Mouse (Mus musculus): ENCODE data around the gene Eif1. TPM values are rescaled to one million over a fixed set of nuclear protein-coding genes. Genes with fewer than 3 reads are reported as not detected.
A peak's percentile ranks its signal among the peaks of the same experiment; 100 is the strongest.
"Not testable (repeated sequence)": the region's sequence is repeated elsewhere in the genome, so short reads cannot be mapped to it uniquely, and the experiment has no call there.

The Eif1 gene
- polyA plus RNA-seq, 1 experiment = 769 TPM

DNA sequence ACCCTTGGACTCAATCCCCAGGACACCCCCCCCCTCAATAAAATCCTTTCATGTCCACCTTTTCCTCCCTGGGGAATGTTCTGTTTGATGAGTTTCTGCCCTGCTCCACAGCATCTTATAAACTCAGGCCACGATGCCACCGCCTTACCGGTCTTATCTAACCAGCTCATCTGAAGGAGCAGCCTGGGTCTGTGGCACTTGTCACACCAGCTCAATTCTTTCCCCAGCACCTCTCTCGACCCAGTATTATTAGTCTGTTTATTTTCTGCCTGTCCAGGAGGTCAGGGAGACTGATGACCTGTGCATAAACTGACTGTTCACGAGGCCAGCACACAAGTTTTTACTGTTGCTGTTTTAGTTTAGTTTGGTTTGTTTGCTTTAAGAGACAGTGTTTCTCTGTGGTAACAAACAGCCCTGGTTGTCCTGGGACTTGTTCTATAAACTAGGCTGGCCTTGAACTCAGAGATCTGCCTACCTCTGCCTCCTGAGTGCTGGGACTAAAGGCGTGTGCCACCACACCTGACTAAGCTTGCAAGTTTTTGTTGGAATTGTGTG is 1.8 kb upstream of the Eif1 start:
- TF ChIP-seq POLR2A (IDR thresholded peaks at IDR 0.05; ENCODE audit: insufficient read depth, low read length) (no peak), EP300 (IDR thresholded peaks at IDR 0.05; ENCODE audit: insufficient read depth, low read depth, low read length) (no peak), CTCF (IDR thresholded peaks at IDR 0.05; ENCODE audit: low read depth, low read length) (no peak)
- H3K36me3 ChIP-seq (ENCODE audit: control insufficient read depth, insufficient read depth, low read length, poor library complexity, severe bottlenecking) = peaks cover 22% of the 10 kb centered on the region
- no peak overlapping the region for H3K9ac ChIP-seq (ENCODE audit: low read depth, poor library complexity, severe bottlenecking)

DNA sequence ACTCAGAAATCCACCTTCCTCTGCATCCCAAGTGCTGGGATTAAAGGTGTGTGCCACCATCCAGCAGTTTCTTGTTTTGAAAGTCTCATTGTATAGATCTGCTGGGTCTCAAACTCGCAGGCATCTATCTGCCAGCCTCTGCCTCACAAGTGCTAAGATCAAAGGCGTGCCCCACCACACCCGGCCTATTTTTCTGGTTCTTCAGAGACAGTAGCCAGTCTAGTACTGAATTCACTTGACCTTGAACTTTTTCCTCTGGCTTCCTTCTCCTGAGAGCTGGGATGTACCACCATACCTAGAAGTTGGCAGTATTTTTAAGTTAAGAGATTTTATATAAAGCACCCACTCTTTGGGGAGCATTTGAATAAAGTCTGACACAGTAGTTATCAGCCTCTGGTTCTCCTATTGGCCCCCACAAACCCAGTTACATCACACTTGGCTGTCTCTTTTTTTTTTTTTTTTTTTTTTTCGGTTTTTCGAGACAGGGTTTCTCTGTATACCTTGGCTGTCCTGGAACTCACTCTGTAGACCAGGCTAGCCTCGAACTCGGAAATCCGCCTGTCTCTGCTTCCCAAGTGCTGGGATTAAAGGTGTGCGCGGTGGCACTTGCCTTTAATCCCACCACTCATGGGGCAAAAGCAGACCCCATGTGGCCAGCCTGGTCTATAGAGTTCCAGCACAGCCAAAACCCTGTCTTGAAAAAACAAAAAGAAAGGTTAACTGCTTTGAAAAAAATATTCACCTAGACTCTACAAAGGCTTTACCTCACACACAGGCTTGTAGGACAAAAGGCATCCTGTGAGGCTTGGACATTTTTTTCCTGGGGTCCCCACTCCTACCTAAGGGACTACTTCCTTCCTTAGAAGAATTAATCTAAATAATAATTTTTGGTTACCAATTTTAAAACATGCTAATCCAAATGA is 895 bp upstream of the Eif1 start:
- peaks cover 22% of the 10 kb centered on the region for H3K36me3 ChIP-seq (ENCODE audit: control insufficient read depth, insufficient read depth, low read length, poor library complexity, severe bottlenecking)
- TF ChIP-seq EP300 (IDR thresholded peaks at IDR 0.05; ENCODE audit: insufficient read depth, low read depth, low read length) (no peak), CTCF (IDR thresholded peaks at IDR 0.05; ENCODE audit: low read depth, low read length) (no peak), POLR2A (IDR thresholded peaks at IDR 0.05; ENCODE audit: insufficient read depth, low read length) (no peak)
- H3K9me3 ChIP-seq (replicated peaks; ENCODE audit: control insufficient read depth, insufficient read depth, low read length, poor library complexity, severe bottlenecking) = no peaks in the 10 kb centered on the region
- peak overlapping the region; percentile 79 for H3K27ac ChIP-seq (ENCODE audit: insufficient read depth, low read length)
- peak overlapping the region; percentile 58 for H3K9ac ChIP-seq (ENCODE audit: low read depth, poor library complexity, severe bottlenecking)
- peaks cover 3% of the 10 kb centered on the region for H3K4me1 ChIP-seq (ENCODE audit: control insufficient read depth, insufficient read depth, low read length)
- no peaks in the 10 kb centered on the region for H3K27me3 ChIP-seq (ENCODE audit: control insufficient read depth, insufficient read depth, low read length, poor library complexity, severe bottlenecking)
- peak overlapping the region; percentile 26 for H3K4me3 ChIP-seq (ENCODE audit: low read depth, low read length)

More for the DNA sequence above, 1.8 kb upstream of the Eif1 start:
- Histone ChIP-seq H3K27ac (ENCODE audit: insufficient read depth, low read length) (peak overlapping the region; percentile 79), H3K27me3 (ENCODE audit: control insufficient read depth, insufficient read depth, low read length, poor library complexity, severe bottlenecking) (no peaks in the 10 kb centered on the region), H3K4me3 (ENCODE audit: low read depth, low read length) (no peak overlapping the region), H3K9me3 (replicated peaks; ENCODE audit: control insufficient read depth, insufficient read depth, low read length, poor library complexity, severe bottlenecking) (no peaks in the 10 kb centered on the region), H3K4me1 (ENCODE audit: control insufficient read depth, insufficient read depth, low read length) (peaks cover 3% of the 10 kb centered on the region)

GRCm38 (mm10) chr11:100320172-100320630 is 516 bp downstream of the Eif1 start:
- peak overlapping the region; percentile 93 for H3K27ac ChIP-seq (ENCODE audit: insufficient read depth, low read length)
- H3K9me3 ChIP-seq (replicated peaks; ENCODE audit: control insufficient read depth, insufficient read depth, low read length, poor library complexity, severe bottlenecking) = no peaks in the 10 kb centered on the region
- peak overlapping the region; percentile 96 for H3K4me3 ChIP-seq (ENCODE audit: low read depth, low read length)
- peak overlapping the region; percentile 96 for H3K9ac ChIP-seq (ENCODE audit: low read depth, poor library complexity, severe bottlenecking)
- no peak for TF ChIP-seq CTCF (IDR thresholded peaks at IDR 0.05; ENCODE audit: low read depth, low read length)
- 0 out of 2 replicates have a peak, but pooled peaks have one; percentile 70 for TF ChIP-seq EP300 (IDR thresholded peaks at IDR 0.05; ENCODE audit: insufficient read depth, low read depth, low read length)
- TF ChIP-seq POLR2A (IDR thresholded peaks at IDR 0.05; ENCODE audit: insufficient read depth, low read length) = no peak
- H3K4me1 ChIP-seq (ENCODE audit: control insufficient read depth, insufficient read depth, low read length) = peaks cover 3% of the 10 kb centered on the region
- H3K36me3 ChIP-seq (ENCODE audit: control insufficient read depth, insufficient read depth, low read length, poor library complexity, severe bottlenecking) = peaks cover 22% of the 10 kb centered on the region
- H3K27me3 ChIP-seq (ENCODE audit: control insufficient read depth, insufficient read depth, low read length, poor library complexity, severe bottlenecking) = no peaks in the 10 kb centered on the region

DNA sequence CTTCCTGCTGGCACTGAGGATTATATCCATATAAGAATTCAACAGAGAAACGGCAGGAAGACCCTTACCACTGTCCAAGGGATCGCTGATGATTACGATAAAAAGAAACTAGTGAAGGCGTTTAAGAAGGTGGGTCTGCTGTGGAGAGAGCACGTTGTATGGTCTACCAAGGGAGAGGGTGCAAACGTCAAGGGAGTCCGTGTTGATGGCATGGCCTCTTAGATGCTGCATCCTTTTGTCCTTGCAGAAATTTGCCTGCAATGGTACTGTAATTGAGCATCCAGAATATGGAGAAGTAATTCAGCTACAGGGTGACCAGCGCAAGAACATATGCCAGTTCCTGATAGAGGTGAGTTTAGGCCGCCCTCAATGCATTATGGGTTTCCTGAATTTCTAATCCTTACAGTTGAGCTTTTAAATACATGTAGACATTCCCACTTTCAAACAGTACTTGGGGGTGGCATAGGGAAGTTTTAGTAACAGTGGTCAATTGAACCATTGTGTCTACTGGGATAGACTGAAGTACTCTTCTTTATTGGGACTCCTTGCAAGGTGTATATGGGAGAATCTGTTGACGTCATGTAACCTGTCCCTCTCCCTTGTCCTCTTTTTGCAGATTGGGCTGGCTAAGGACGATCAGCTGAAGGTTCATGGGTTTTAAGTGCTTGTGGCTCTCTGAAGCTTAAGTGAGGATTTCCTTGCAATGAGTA is 1.2 kb downstream of the Eif1 start:
- H3K9me3 ChIP-seq (replicated peaks; ENCODE audit: control insufficient read depth, insufficient read depth, low read length, poor library complexity, severe bottlenecking); H3K4me1 ChIP-seq (ENCODE audit: control insufficient read depth, insufficient read depth, low read length); H3K27me3 ChIP-seq (ENCODE audit: control insufficient read depth, insufficient read depth, low read length, poor library complexity, severe bottlenecking): not testable (repeated sequence)
- H3K9ac ChIP-seq (ENCODE audit: low read depth, poor library complexity, severe bottlenecking) = peak overlapping the region; percentile 96
- peak overlapping the region; percentile 93 for H3K27ac ChIP-seq (ENCODE audit: insufficient read depth, low read length)
- peaks cover 22% of the 10 kb centered on the region for H3K36me3 ChIP-seq (ENCODE audit: control insufficient read depth, insufficient read depth, low read length, poor library complexity, severe bottlenecking)
- H3K4me3 ChIP-seq (ENCODE audit: low read depth, low read length) = peak overlapping the region; percentile 96

DNA sequence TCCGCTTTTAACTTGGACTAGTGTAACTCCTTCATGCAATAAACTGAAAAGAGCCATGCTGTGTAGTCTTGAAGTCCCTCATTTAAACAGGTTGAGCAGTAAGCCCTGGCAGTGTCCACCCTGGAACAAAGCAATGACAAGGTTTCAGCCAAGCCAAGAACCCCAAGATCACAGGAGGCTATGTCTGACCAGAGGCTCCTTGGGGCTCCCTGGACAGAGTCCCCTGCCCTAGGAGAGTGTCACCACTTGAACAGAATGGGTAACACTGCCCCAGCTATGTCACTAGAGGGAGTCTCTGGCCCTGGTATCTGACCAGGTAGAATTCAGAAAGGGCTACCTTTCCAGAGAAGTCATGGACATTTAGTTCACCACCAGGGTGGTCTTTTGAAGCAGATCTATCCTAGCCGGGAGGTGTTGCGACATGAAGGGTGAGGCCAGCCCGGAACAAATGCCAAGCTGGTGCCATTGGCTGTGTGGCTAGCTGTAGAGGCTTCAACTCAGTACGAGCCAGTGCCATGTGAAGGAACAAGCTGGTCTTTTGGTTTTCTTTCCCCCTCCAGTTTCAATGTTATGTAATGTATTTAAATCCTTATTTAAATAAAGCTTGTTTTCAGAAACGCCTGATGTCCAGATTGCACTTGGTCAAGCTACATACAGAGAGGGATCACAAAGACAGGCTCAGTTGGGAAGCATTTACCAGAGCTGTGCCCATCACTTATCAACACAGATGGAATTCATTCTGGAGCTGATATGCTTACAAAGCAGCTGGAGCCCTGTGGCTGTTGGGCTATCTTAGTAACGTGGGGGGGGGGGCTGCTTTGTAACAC is 2.0 kb downstream of the Eif1 start:
- H3K4me3 ChIP-seq (ENCODE audit: low read depth, low read length) = peak overlapping the region; percentile 67
- peaks cover 22% of the 10 kb centered on the region for H3K36me3 ChIP-seq (ENCODE audit: control insufficient read depth, insufficient read depth, low read length, poor library complexity, severe bottlenecking)
- H3K27ac ChIP-seq (ENCODE audit: insufficient read depth, low read length) = peak overlapping the region; percentile 59
- not testable (repeated sequence) for H3K4me1 ChIP-seq (ENCODE audit: control insufficient read depth, insufficient read depth, low read length); H3K9me3 ChIP-seq (replicated peaks; ENCODE audit: control insufficient read depth, insufficient read depth, low read length, poor library complexity, severe bottlenecking); H3K27me3 ChIP-seq (ENCODE audit: control insufficient read depth, insufficient read depth, low read length, poor library complexity, severe bottlenecking)
- peak overlapping the region; percentile 96 for H3K9ac ChIP-seq (ENCODE audit: low read depth, poor library complexity, severe bottlenecking)
